Mouse (Mus musculus) kidney, embryonic 16.5 days (tissue): Measurements from ENCODE around the gene Itga2. TPM values are rescaled to one million over a fixed set of nuclear protein-coding genes. Genes with fewer than 3 reads are reported as not detected.
A peak's percentile ranks its signal among the peaks of the same experiment; 100 is the strongest.

Source experiments
- ATAC-seq: fragments of 200-750 bp; cut with Nextera tagmentation; 2 replicates; pipeline ENCODE4 v1.8.0; 2017; ENCODE audit warnings: moderate TSS enrichment; ENCODE audit not compliant: low FRiP score, low TSS enrichment
- H3K27ac ChIP-seq: fragments of 300-500 bp; sonication (generic); 2 replicates; pipeline ENCODE4 v1.5.1; 2014; ENCODE audit warnings: low read length
- H3K27me3 ChIP-seq: fragments of 300-500 bp; sonication (generic); 2 replicates; pipeline ENCODE4 v1.6.1; 2014; ENCODE audit warnings: low read length, control low read depth, mixed read lengths; ENCODE audit not compliant: insufficient read depth
- H3K36me3 ChIP-seq: fragments of 300-500 bp; sonication (generic); 2 replicates; pipeline ENCODE4 v1.6.1; 2014; ENCODE audit warnings: low read length, control low read depth, mixed read lengths; ENCODE audit not compliant: insufficient read depth
- H3K4me1 ChIP-seq: fragments of 300-500 bp; sonication (generic); 2 replicates; pipeline ENCODE4 v1.6.1; 2014; ENCODE audit warnings: low read length, control low read depth, mixed read lengths; ENCODE audit not compliant: insufficient read depth
- H3K4me2 ChIP-seq: fragments of 300-500 bp; sonication (generic); replicated peaks from 2 replicates; pipeline ENCODE4 v1.6.1; 2014; ENCODE audit warnings: low read depth, low read length
- H3K4me3 ChIP-seq: fragments of 300-500 bp; sonication (generic); 2 replicates; pipeline ENCODE4 v1.5.1; 2014; ENCODE audit warnings: mild to moderate bottlenecking, low read length
- H3K9ac ChIP-seq: fragments of 300-500 bp; sonication (generic); replicated peaks from 2 replicates; pipeline ENCODE4 v1.6.1; 2014; ENCODE audit warnings: low read length
- H3K9me3 ChIP-seq: fragments of 300-500 bp; sonication (generic); 2 replicates; pipeline ENCODE4 v1.6.1; 2016; ENCODE audit warnings: low read length, control low read depth
- WGBS: fragments of 180-500 bp; shearing (Covaris S2); extraction: QIAGEN DNeasy Blood & Tissue Kit; methylation state at CpG from one replicate; pipeline ENCODE4 v1.1.7; 2014; 5-methylcytosine and 5-hydroxymethylcytosine counted together
- polyA plus RNA-seq: library from polyadenylated mRNA; unstranded; fragments of >200 nt; fragmentation: Nextera tagmentation; extraction: Ambion mirVana; gene quantifications from 2 replicates; pipeline ENCODE4 v1.2.1, GENCODE M21; 2015

Gene Itga2
- 2.2 and 2.4 TPM in 2 replicates for polyA plus RNA-seq

DNA sequence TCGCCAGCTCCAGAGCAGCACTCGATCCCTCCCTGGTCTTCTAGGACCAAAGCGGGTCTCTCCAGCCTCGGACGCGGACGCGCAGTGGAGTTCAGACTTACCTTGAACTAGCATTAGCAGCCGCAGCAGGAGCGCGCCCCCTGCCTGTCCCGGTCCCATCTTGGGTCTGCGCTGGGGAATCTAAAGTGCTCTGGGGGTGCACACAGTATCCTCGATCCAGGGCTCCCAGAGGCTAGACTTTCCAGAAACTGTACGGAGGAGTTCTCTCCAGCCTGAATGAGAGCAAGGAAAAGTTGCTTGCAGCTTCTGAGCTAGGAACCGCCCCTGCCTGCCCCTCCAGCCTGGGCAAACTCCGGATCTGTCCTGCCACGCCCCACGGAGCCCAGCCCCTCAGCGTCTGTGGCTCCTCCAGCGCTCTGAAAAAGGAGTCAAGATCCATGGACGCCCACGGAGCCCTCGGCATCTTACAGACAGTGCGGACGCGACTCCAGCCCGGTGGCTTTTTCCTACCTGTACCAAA lies at the start of gene Itga2:
Gene Itga2 (minus strand): TSS at position 326 of the 520 bp plus-strand sequence.
- peak; percentile 92 for ATAC-seq
- H3K4me1 ChIP-seq = peaks cover 6% of the 10 kb centered on the region; the same call in 1 of the 2 replicates
- 0 out of 2 replicates have a peak, but pooled peaks cover 2% of the 10 kb centered on the region for H3K27me3 ChIP-seq
- 2% methylated on average over 28 of the region's 28 CpGs for WGBS
- no peaks in the 10 kb centered on the region for H3K36me3 ChIP-seq
- peak within 1 kb of the TSS; percentile 58 for H3K9ac ChIP-seq
- H3K4me3 ChIP-seq = peak within 1 kb of the TSS; percentile 45
- no peaks in the 10 kb centered on the region for H3K9me3 ChIP-seq
- peak within 1 kb of the TSS; percentile 40; the same call in 1 of the 2 replicates for H3K27ac ChIP-seq
- peak within 1 kb of the TSS; percentile 62 for H3K4me2 ChIP-seq

- H3K36me3 ChIP-seq = peaks cover 4% of the 10 kb centered on the region; the same call in 1 of the 2 replicates
- no peaks in the 10 kb centered on the region for H3K27me3 ChIP-seq
- no peaks in the 10 kb centered on the region for H3K4me1 ChIP-seq
- no peak overlapping the region for H3K4me3 ChIP-seq
- WGBS = 53% methylated on average over 9 of the region's 10 CpGs
- no peak for ATAC-seq
- no peaks in the 10 kb centered on the region for H3K9me3 ChIP-seq
- H3K4me2 ChIP-seq = no peak overlapping the region
- H3K27ac ChIP-seq = no peak overlapping the region
- H3K9ac ChIP-seq = no peak overlapping the region
Observed at GRCm38 (mm10) chr13:114980831-114981419, 49.0 kb upstream of the Itga2 start.

DNA sequence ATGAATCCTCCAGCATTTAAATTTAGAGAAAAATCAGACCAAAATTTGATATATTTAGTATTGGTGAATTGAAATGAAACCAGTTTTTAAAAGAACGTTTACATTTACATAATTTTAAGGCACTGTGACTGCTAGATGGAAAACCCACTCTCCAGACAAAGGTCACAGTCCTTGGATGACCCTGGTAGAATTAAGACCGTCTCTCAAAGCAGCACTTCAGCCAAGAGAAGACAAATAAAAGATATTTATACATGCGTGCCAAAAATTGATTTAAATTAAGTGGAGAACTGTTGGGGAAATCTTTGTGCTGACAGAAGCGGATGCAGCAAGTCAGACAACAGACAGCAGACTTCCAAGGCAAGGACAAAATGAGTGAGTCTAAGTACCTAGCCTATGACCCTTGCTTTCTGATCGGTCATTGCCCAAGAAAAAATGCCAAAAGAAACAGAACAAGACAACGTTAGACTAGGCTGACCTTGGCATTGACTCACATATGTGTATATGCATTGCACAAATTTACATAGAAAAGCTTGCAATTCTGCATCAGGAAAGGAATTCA lies 42.7 kb upstream of the Itga2 start:
- ATAC-seq = no peak
- Histone ChIP-seq H3K9me3 (no peaks in the 10 kb centered on the region), H3K4me2 (no peak overlapping the region), H3K27me3 (no peaks in the 10 kb centered on the region), H3K9ac (no peak overlapping the region), H3K4me1 (no peaks in the 10 kb centered on the region), H3K4me3 (no peak overlapping the region), H3K36me3 (no peaks in the 10 kb centered on the region), H3K27ac (no peak overlapping the region)
- WGBS = 58% methylated on average over 6 of the region's 6 CpGs

DNA sequence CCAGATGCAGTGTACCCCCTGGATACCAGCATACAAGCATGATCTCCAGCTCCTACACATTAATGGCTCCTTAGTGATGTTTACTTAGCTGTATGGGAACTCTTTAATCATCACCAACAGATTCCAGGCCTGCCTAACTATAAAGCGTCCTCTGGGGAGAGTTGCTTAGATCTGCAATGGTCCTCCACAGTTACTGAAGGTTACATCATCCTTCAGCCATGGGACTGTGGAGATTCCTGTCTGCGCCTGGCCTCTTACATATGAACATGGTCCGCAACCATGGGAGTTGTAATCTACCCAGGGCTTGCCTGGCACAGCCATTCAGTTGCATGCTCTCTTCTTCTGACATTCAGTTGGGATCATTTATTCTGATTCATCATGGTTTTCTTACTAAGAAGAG lies 40.0 kb upstream of the Itga2 start:
- H3K9ac ChIP-seq = no peak overlapping the region
- H3K36me3 ChIP-seq = no peaks in the 10 kb centered on the region; the same call in 1 of the 2 replicates
- no peak overlapping the region for H3K27ac ChIP-seq
- H3K27me3 ChIP-seq = no peaks in the 10 kb centered on the region
- no peak for ATAC-seq
- no peak overlapping the region for H3K4me2 ChIP-seq
- no peak overlapping the region for H3K4me3 ChIP-seq
- no peaks in the 10 kb centered on the region for H3K4me1 ChIP-seq
- no peaks in the 10 kb centered on the region for H3K9me3 ChIP-seq
- WGBS = 84% methylated on average over 3 of the region's 3 CpGs

GRCm38 (mm10) chr13:114964233-114964632 lies 32.3 kb upstream of the Itga2 start:
- 27% methylated on average over 2 of the region's 2 CpGs for WGBS
- Histone ChIP-seq H3K9me3 (no peaks in the 10 kb centered on the region), H3K27me3 (no peaks in the 10 kb centered on the region), H3K4me2 (no peak overlapping the region), H3K36me3 (no peaks in the 10 kb centered on the region; the same call in 1 of the 2 replicates), H3K27ac (no peak overlapping the region), H3K9ac (no peak overlapping the region), H3K4me3 (no peak overlapping the region), H3K4me1 (no peaks in the 10 kb centered on the region)
- peak; percentile 86; the same call in 1 of the 2 replicates for ATAC-seq

DNA sequence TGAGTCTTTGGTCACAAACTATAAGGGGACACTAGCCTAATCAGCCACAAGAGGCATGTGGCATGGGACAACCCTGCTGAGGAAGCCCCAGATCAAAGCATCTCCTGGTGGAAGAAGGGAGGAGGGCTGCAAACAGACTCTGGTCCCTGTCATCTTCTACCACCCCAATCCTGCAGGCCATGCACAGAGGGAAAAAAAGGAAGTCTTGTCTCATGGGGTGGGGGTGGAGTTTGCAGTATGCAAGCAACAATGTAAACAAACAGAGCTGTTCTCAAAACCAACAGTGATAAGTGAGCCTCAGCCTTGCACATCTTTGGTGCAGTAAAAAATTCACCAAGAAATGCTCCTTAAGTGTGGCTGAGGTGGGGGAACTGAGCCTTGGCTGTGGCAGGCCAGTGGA lies 22.6 kb upstream of the Itga2 start:
- Histone ChIP-seq H3K9me3 (no peaks in the 10 kb centered on the region), H3K27ac (no peak overlapping the region), H3K27me3 (no peaks in the 10 kb centered on the region), H3K4me1 (no peaks in the 10 kb centered on the region), H3K4me3 (no peak overlapping the region), H3K9ac (no peak overlapping the region), H3K4me2 (no peak overlapping the region), H3K36me3 (no peaks in the 10 kb centered on the region)
- ATAC-seq = no peak

GRCm38 (mm10) chr13:114933541-114933940 lies 1.6 kb upstream of the Itga2 start:
- Histone ChIP-seq H3K9me3 (no peaks in the 10 kb centered on the region), H3K9ac (no peak overlapping the region), H3K4me2 (no peak overlapping the region), H3K4me1 (peaks cover 6% of the 10 kb centered on the region; the same call in 1 of the 2 replicates), H3K36me3 (no peaks in the 10 kb centered on the region), H3K4me3 (no peak overlapping the region), H3K27me3 (0 out of 2 replicates have a peak, but pooled peaks cover 2% of the 10 kb centered on the region), H3K27ac (no peak overlapping the region)
- WGBS = 77% methylated on average over 7 of the region's 7 CpGs
- ATAC-seq = no peak

- Histone ChIP-seq H3K4me1 (peaks cover 6% of the 10 kb centered on the region; the same call in 1 of the 2 replicates), H3K27me3 (0 out of 2 replicates have a peak, but pooled peaks cover 2% of the 10 kb centered on the region), H3K9me3 (no peaks in the 10 kb centered on the region), H3K36me3 (no peaks in the 10 kb centered on the region), H3K9ac (peak overlapping the region; percentile 58), H3K27ac (peak overlapping the region; percentile 40; the same call in 1 of the 2 replicates), H3K4me3 (peak overlapping the region; percentile 45), H3K4me2 (peak overlapping the region; percentile 62)
- peak; percentile 75 for ATAC-seq
- 0% methylated on average over 10 of the region's 10 CpGs for WGBS
Observed at GRCm38 (mm10) chr13:114930996-114931649, 777 bp downstream of the Itga2 start.

DNA sequence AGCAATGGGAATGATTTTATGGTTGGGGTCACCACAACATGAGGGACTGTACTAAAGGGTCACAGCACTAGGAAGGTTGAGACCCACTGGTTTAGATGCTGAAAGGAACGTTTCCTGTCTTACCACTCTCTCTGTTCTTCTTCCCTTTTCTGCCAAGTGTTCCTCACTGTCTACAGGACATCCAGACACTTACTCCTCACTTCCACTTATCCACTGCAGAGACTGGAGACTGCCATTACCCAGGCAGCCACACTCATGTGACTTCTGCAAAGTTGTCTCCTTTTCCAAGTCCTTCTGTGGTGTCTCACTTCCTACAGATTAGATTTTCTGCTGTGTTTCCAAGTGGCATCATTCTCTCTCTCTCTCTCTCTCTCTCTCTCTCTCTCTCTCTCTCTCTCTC lies 7.1 kb downstream of the Itga2 start:
- Histone ChIP-seq H3K4me2 (no peak overlapping the region), H3K36me3 (no peaks in the 10 kb centered on the region), H3K9me3 (no peaks in the 10 kb centered on the region), H3K27ac (no peak overlapping the region), H3K4me1 (no peaks in the 10 kb centered on the region), H3K27me3 (no peaks in the 10 kb centered on the region), H3K9ac (no peak overlapping the region), H3K4me3 (no peak overlapping the region)
- WGBS = 54% methylated on average over 1 of the region's 1 CpGs
- ATAC-seq = no peak
